Mouse (Mus musculus): Measurements from ENCODE around the gene Hspb3. TPM values are rescaled to one million over a fixed set of nuclear protein-coding genes. Genes with fewer than 3 reads are reported as not detected.

Hspb3 gene
- total and polyA plus RNA-seq, 2 experiments from 2014 or later: 0.21 to 1.1 TPM

GRCm38 (mm10) chr13:113640944-113641597 lies 22.4 kb downstream of the Hspb3 start:
- Histone ChIP-seq H3K9me3 (ENCODE audit: low read length) (no peaks in the 10 kb centered on the region), H3K27me3 (ENCODE audit: insufficient read depth, low read length) (no peaks in the 10 kb centered on the region), H3K9ac (replicated peaks; ENCODE audit: low read length) (no peak overlapping the region), H3K4me3 (ENCODE audit: low read length) (no peak overlapping the region), H3K4me1 (ENCODE audit: insufficient read depth, low read length) (no peaks in the 10 kb centered on the region), H3K27ac (no peak overlapping the region), H3K36me3 (ENCODE audit: insufficient read depth, low read length) (no peaks in the 10 kb centered on the region), H3K4me2 (ENCODE audit: low read depth, low read length) (0 out of 2 replicates have a peak overlapping the region, but pooled peaks have one; percentile 5)
- ATAC-seq: peak; percentile 73
- WGBS: 49% methylated on average over 11 of the region's 11 CpGs
- TF ChIP-seq CTCF (IDR thresholded peaks at IDR 0.05; ENCODE audit: low read depth): peak; percentile 73
- DNase-seq (ENCODE audit: low spot score): peak; percentile 78

GRCm38 (mm10) chr13:113638914-113639313 lies 24.6 kb downstream of the Hspb3 start:
- ATAC-seq: 0 out of 2 replicates have a peak, but pooled peaks have one; percentile 40
- H3K27ac ChIP-seq: no peak overlapping the region
- peak; percentile 84 for DNase-seq (ENCODE audit: low spot score)
- TF ChIP-seq CTCF (IDR thresholded peaks at IDR 0.05; ENCODE audit: low read depth): peak; percentile 72
- H3K4me1 ChIP-seq (ENCODE audit: insufficient read depth, low read length): no peaks in the 10 kb centered on the region
- no peaks in the 10 kb centered on the region for H3K36me3 ChIP-seq (ENCODE audit: insufficient read depth, low read length)
- 28% methylated on average over 7 of the region's 7 CpGs for WGBS
- H3K4me2 ChIP-seq (ENCODE audit: low read depth, low read length): no peak overlapping the region
- H3K9ac ChIP-seq (replicated peaks; ENCODE audit: low read length): no peak overlapping the region
- no peaks in the 10 kb centered on the region for H3K9me3 ChIP-seq (ENCODE audit: low read length)
- H3K4me3 ChIP-seq (ENCODE audit: low read length): no peak overlapping the region
- no peaks in the 10 kb centered on the region for H3K27me3 ChIP-seq (ENCODE audit: insufficient read depth, low read length)

DNA sequence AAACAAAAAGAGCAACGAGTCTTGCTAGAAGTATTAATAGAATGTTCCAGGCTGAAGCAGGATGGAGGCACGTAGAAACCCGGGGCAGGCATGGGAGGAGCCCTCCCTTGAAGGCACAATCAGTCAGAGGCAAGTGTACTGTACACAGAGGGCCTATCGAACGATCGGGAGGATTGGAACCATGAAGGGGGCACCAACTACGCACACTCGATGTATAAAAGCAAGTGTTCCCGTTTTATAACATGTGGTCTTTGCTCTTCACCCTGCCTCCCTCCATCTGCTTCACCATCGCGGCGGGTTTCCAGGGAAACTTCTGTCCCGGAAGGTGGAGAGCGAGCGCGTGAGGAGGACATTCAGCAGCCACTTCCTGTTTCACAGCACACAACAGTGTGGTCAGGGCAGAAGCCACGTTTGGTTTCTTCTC lies 27.7 kb downstream of the Hspb3 start:
- Histone ChIP-seq H3K9ac (replicated peaks; ENCODE audit: low read length) (no peak overlapping the region), H3K4me3 (ENCODE audit: low read length) (no peak overlapping the region), H3K27ac (no peak overlapping the region), H3K4me2 (ENCODE audit: low read depth, low read length) (no peak overlapping the region), H3K27me3 (ENCODE audit: insufficient read depth, low read length) (no peaks in the 10 kb centered on the region), H3K4me1 (ENCODE audit: insufficient read depth, low read length) (no peaks in the 10 kb centered on the region), H3K36me3 (ENCODE audit: insufficient read depth, low read length) (no peaks in the 10 kb centered on the region), H3K9me3 (ENCODE audit: low read length) (no peaks in the 10 kb centered on the region)
- no peak for TF ChIP-seq CTCF (IDR thresholded peaks at IDR 0.05; ENCODE audit: low read depth)
- 81% methylated on average over 17 of the region's 17 CpGs for WGBS
- no peak for DNase-seq (ENCODE audit: low spot score)
- no peak for ATAC-seq

- H3K4me2 ChIP-seq (ENCODE audit: low read depth, low read length): no peak overlapping the region
- H3K4me3 ChIP-seq (ENCODE audit: low read length): no peak overlapping the region
- H3K9ac ChIP-seq (replicated peaks; ENCODE audit: low read length): no peak overlapping the region
- no peak for TF ChIP-seq CTCF (IDR thresholded peaks at IDR 0.05; ENCODE audit: low read depth)
- DNase-seq (ENCODE audit: low spot score): no peak
- H3K4me1 ChIP-seq (ENCODE audit: insufficient read depth, low read length): no peaks in the 10 kb centered on the region
- 82% methylated on average over 15 of the region's 15 CpGs for WGBS
- ATAC-seq: 0 out of 2 replicates have a peak, but pooled peaks have one; percentile 5
- H3K27ac ChIP-seq: no peak overlapping the region
- H3K36me3 ChIP-seq (ENCODE audit: insufficient read depth, low read length): no peaks in the 10 kb centered on the region
- H3K9me3 ChIP-seq (ENCODE audit: low read length): no peaks in the 10 kb centered on the region
- H3K27me3 ChIP-seq (ENCODE audit: insufficient read depth, low read length): no peaks in the 10 kb centered on the region
These were observed 28.6 kb downstream of the Hspb3 start for GRCm38 (mm10) chr13:113634732-113635481.

- Histone ChIP-seq H3K27me3 (ENCODE audit: insufficient read depth, low read length) (no peaks in the 10 kb centered on the region), H3K4me2 (ENCODE audit: low read depth, low read length) (no peak overlapping the region), H3K9ac (replicated peaks; ENCODE audit: low read length) (no peak overlapping the region), H3K4me1 (ENCODE audit: insufficient read depth, low read length) (no peaks in the 10 kb centered on the region), H3K4me3 (ENCODE audit: low read length) (no peak overlapping the region), H3K36me3 (ENCODE audit: insufficient read depth, low read length) (no peaks in the 10 kb centered on the region), H3K9me3 (ENCODE audit: low read length) (no peaks in the 10 kb centered on the region), H3K27ac (no peak overlapping the region)
- TF ChIP-seq CTCF (IDR thresholded peaks at IDR 0.05; ENCODE audit: low read depth): no peak
- 51% methylated on average over 6 of the region's 6 CpGs for WGBS
- ATAC-seq (no peak), DNase-seq (ENCODE audit: low spot score) (no peak)
These were observed 31.0 kb downstream of the Hspb3 start for GRCm38 (mm10) chr13:113632506-113632905.

GRCm38 (mm10) chr13:113627601-113628000 lies 35.9 kb downstream of the Hspb3 start:
- Histone ChIP-seq H3K4me2 (ENCODE audit: low read depth, low read length) (no peak overlapping the region), H3K9ac (replicated peaks; ENCODE audit: low read length) (no peak overlapping the region), H3K36me3 (ENCODE audit: insufficient read depth, low read length) (no peaks in the 10 kb centered on the region), H3K4me3 (ENCODE audit: low read length) (no peak overlapping the region), H3K4me1 (ENCODE audit: insufficient read depth, low read length) (no peaks in the 10 kb centered on the region), H3K27ac (no peak overlapping the region), H3K9me3 (ENCODE audit: low read length) (no peaks in the 10 kb centered on the region), H3K27me3 (ENCODE audit: insufficient read depth, low read length) (no peaks in the 10 kb centered on the region)
- no peak for DNase-seq (ENCODE audit: low spot score)
- WGBS: 84% methylated on average over 8 of the region's 8 CpGs
- no peak for ATAC-seq
- no peak for TF ChIP-seq CTCF (IDR thresholded peaks at IDR 0.05; ENCODE audit: low read depth)

DNA sequence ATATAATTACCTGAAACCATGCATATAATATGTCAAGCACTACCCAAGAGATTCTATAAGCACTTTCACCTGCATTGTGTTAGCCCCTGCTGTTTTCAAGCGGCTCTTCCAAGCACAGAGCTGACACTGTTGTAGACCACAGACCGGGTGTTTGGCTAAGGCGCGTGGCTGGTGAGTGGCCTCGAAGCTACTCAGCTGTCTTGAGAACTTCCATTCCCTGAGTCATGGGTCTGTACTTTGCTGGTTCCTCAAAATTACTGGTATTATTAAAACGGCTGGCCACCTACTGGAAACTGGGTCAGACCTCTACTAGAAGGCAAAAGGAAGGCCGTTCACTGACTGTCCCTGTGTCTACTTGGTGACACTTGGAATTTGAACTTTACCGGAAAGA lies 40.6 kb downstream of the Hspb3 start:
- Histone ChIP-seq H3K4me1 (ENCODE audit: insufficient read depth, low read length) (no peaks in the 10 kb centered on the region), H3K4me2 (ENCODE audit: low read depth, low read length) (no peak overlapping the region), H3K27me3 (ENCODE audit: insufficient read depth, low read length) (no peaks in the 10 kb centered on the region), H3K4me3 (ENCODE audit: low read length) (no peak overlapping the region), H3K9me3 (ENCODE audit: low read length) (no peaks in the 10 kb centered on the region), H3K36me3 (ENCODE audit: insufficient read depth, low read length) (no peaks in the 10 kb centered on the region), H3K9ac (replicated peaks; ENCODE audit: low read length) (no peak overlapping the region), H3K27ac (no peak overlapping the region)
- no peak for ATAC-seq
- no peak for TF ChIP-seq CTCF (IDR thresholded peaks at IDR 0.05; ENCODE audit: low read depth)
- no peak for DNase-seq (ENCODE audit: low spot score)
- WGBS: 83% methylated on average over 8 of the region's 8 CpGs

Data from hindbrain, postnatal 0 days (tissue).